Mouse (Mus musculus): ENCODE measurements around the gene Thap7. TPM values are rescaled to one million over a fixed set of nuclear protein-coding genes. Genes with fewer than 3 reads are reported as not detected.

The Thap7 gene
- 117 and 148 TPM in 2 replicates for polyA plus RNA-seq (2012)

GRCm38 (mm10) chr16:17530640-17531288 lies at the start of gene Thap7:
Thap7 (minus strand) TSS chr16:17531136.

DNA sequence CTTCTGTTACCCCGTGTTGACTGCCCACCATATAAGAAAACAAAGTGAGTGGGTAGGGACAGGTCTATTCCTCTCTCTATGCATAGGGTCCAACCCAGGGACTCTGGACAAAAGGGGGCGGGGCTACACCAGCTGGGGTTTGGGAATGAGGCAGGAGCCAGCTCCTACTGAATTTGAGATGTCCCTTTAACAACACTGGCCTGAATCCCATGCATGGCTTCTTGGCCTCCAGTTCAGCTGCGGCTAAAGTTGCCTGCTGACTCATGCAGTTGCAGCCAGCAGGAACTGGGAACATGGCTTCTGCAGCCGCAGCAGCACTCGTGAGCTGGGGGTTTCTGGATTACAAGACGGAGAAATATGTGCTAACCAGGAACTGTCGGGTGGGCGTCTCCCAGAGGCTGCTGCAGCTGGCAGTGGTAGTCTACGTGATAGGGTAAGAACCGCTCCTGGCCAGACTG lies 30.8 kb upstream of the Thap7 start, which contains the start of gene P2rx6:
TSS of gene P2rx6 (plus strand) at position 135 of the 458 bp plus-strand sequence.

DNA sequence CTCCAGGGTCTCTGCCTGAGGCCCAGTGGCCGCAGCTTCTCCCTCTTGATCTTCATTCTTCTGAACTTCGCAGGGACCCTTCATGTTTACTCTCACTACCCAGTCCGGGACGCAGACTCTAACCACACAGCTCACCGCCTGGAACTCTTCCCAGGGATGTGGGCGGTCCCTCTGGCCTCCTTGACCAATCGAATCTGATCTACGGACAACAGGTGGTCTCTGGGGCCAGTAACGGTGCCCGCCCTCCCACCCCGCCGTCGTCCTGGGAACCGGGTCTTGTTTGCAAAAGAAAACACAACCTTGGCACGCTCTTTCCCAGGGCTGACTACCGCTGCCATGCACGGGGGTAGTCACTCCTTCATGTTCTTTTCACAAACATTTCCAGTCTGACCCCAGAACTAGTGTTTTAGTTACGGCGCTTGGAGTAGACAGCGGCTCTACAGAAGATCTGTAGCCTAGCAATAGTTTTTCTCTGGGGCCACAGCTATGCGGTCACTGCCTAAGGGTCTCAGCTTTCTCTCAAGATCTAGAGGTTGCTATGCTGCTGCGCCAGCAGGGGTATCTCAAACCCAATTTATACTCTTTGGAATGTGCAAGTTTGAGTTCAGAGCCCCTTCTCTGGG lies 30.3 kb upstream of the Thap7 start, which contains the start of gene Lrrc74b:
TSS of gene Lrrc74b (minus strand) at position 120 of the 623 bp plus-strand sequence.

DNA sequence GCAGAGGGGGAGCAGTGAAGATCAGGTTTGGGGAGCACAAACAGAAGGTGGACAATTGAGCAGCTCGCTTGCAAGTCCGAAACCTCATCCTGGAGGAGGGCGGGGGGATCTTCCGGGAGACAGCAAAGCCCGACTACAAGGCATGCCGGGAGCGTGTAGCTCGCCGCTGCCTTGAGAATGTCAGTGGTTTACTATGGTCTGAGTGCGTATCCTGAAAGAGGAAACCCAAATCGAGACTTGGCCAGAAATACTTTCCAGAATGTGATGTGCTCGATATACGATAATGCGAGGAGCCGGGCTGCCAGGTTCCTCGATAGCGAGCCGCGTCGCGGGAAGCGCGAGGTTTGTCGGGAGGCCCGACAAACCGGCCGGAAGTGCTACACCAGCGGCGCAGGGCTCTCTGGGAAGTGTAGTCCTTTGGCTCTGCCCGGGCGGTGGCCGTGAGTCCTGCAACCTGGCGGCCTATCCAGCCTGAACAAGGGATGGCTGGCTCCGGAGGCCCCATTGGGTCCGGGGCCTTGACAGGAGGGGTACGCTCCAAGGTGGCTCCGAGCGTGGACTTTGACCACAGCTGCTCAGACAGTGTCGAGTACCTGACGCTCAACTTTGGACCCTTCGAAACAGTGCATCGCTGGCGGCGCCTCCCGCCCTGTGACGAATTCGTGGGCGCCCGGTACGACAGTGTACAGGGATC lies 22.2 kb downstream of the Thap7 start, which contains the start of gene Lztr1:
TSS of gene Lztr1 (plus strand) at position 143 of the 694 bp plus-strand sequence.

DNA sequence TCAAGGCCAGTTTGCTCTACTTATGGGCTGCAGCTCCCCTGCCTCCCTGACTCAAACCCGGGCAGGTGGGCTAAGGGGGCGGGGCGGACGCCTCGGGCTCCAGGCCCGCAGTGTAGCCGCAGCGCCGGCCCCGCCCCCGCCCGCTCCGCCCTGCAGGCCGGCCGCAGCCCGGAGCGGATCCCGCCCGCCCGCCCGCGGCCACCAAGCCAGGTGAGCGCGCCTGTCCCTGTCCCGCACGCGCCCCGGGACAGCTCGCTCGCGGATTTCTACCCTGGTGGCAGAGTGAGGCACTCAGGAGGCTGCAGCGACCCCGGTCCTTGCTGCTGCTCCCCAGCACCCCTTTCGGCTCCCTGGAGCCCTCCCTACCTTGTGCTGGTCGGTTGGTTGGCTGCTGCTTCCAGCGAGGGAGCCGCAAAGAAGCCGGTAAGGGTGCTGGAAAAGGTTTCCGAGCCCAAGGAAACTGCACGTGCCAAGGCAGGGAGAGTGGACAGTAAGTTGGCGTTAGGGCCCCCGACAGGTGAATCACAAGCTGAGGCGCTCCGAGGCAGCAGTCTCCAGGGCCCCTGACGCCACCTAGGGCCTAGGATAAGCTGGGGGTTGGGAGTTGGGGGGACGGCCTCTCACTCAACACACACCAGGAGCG lies 41.3 kb downstream of the Thap7 start, which contains the start of gene Aifm3:
TSS of gene Aifm3 (plus strand) at position 143 of the 643 bp plus-strand sequence.

Other genes with a start within 250 kb of the Thap7 start
- not detected in 2 replicates for gene Serpind1, start 199.8 kb downstream of the Thap7 start, polyA plus RNA-seq (2012)
- 3.4 and 4.4 TPM in 2 replicates for gene Snap29, start 125.2 kb downstream of the Thap7 start, polyA plus RNA-seq (2012)
- 25.8 and 26.5 TPM in 2 replicates for gene Pi4ka, start 124.8 kb downstream of the Thap7 start, polyA plus RNA-seq (2012)
- 23.0 and 23.5 TPM in 2 replicates for gene Crkl, start 79.1 kb downstream of the Thap7 start, polyA plus RNA-seq (2012)
- 0.02 and 0.09 TPM in 2 replicates for gene Aifm3, start 41.5 kb downstream of the Thap7 start, polyA plus RNA-seq (2012)
- gene Lztr1, start 22.4 kb downstream of the Thap7 start, polyA plus RNA-seq (2012) = 38.5 and 42.1 TPM in 2 replicates
- gene Lrrc74b, start 30.1 kb upstream of the Thap7 start, polyA plus RNA-seq (2012) = not detected in 2 replicates
- gene P2rx6, start 30.7 kb upstream of the Thap7 start, polyA plus RNA-seq (2012) = 0.03 TPM in 1 of 2 replicates, not detected in the other
- gene Slc7a4, start 52.1 kb upstream of the Thap7 start, polyA plus RNA-seq (2012) = 2.7 and 3.6 TPM in 2 replicates
- gene Smpd4, start 88.2 kb upstream of the Thap7 start, polyA plus RNA-seq (2012) = 17.5 and 23.1 TPM in 2 replicates
- gene Ccdc74a, start 115.3 kb upstream of the Thap7 start, polyA plus RNA-seq (2012) = 2.5 and 3.0 TPM in 2 replicates
- gene Med15, start 201.8 kb upstream of the Thap7 start, polyA plus RNA-seq (2012) = 181 and 185 TPM in 2 replicates
- gene Klhl22, start 228.5 kb upstream of the Thap7 start, polyA plus RNA-seq (2012) = 23.5 and 34.0 TPM in 2 replicates

Measured in megakaryocyte-erythroid progenitor cell, adult 5 weeks (primary cell).